Mouse (Mus musculus) heart, adult 18-20 months (tissue): ENCODE results near the gene Ccdc102a. TPM values are rescaled to one million over a fixed set of nuclear protein-coding genes. Genes with fewer than 3 reads are reported as not detected.

ENCODE experiments used
- DNase-seq, 2 experiments: peaks; one replicate each; pipeline ENCODE4 v3.0.0; 2021 to 2022; ENCODE audit warnings: mixed read lengths in 1 of 2
- total RNA-seq, 2 experiments: library from RNA; stranded (reverse); gene quantifications; 2 replicates each; pipeline ENCODE4 v1.2.3; 2021

The Ccdc102a gene
- total RNA-seq, 2 experiments from 2014 or later = 3.8 to 4.1 TPM

DNA sequence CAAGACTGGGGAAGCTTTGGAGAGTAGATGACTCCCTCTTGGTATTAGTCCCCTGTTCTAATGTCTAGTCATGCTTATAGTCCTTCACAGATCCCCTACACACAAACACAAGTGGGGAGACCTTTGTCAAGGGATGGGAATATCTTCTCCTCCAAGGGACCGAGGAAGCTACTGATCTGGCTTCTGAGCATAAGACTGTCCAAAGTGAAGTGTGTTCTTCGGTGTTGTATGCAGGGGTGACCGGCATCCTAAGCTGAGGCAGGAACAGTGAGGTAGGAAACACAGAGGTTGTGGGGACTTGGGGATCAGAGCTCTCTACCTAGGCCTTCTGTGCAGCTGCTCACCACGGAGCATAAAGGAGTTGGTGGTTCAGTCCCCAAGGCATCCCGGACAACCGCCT, 4.3 kb upstream of the Ccdc102a start:
- DNase-seq = no peak

DNA sequence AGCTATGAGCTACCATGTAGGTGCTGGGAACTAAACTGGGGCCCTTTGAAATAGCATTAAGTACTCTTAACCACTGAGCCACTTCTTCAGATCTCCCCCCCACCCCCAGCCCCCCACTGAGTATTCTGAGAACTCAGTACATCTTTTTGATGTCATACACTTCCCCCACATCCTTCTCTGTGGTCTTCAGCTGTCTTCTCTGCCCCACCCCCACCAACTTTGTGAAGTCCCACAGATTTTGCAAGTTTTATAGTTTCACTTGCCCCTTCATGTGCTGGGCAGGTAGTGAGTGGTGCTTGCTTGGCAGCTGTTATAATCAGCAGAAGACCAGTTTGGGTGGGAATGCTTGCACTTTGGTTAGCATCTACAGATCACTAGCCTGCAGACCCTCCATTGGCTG, 1.4 kb upstream of the Ccdc102a start:
- DNase-seq = no peak

DNA sequence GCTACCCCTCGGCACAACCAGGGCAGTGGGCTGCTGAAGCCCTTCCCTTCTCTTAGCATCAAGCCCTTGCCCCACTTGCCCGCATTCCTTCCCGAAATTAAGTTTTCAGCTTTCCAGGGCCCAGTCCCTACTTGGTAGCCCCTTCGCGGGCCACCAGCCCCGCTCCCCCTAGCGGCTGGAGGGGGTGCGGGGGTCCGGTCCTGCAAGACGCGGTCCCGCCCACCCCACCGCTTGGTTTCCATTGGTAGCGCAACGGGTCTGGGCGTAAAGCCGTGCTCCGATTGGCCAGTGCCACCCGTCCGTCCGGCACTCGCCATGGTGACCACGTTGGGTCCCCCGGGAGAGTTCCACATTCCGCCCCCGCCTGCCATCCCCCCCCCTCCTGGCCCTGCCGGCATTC, 546 bp downstream of the Ccdc102a start:
- DNase-seq = peak; percentile 96 to 98

DNA sequence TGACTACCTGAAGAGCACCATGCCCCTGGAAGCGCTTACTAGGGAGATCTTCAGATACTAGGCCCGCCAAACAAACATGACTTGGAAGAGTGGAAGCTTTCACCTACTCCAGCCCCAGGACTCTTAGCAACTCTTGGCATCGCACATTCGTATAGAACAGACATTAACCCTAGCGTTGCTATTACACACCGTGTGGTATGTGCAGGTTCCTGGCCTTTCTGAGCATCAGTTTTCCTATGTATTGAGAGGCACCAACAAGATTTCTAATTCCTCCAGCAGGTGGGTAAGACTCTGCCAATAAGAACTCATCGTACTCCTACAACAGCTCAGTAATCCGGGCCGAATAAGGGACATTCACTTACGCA, 956 bp downstream of the Ccdc102a start:
- DNase-seq = no peak

DNA sequence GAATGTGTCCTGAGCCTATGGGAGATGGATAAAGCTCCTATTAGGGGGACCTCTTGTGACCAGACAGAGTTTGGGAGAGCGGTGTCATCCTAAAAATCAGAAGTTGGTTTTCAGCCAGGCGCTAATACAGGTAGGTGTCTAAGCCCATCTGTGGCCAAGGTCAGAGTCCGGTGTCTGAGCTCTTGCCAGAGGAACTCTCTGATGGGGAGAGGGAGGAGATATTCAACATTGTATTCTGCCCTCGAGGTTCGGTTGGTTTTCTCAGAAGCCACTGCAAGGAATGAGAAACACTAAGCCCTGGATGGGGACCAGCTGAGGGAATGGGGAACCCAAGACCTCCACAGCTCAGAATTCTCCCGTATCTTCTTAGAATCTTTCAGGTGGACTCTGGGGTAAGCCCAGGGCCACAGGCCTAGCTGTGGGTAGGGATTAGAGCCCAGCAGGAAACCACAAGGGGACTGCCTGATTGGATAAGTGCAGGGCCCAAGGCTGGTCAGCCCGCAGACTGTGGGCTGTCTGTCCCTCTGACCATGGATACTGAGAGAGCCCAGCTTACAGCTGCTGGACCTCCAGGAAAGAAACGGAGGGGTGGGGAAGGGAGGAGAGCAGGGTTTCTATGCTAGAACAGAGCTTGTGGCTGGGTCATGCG, 1.5 kb downstream of the Ccdc102a start:
- no peak for DNase-seq

DNA sequence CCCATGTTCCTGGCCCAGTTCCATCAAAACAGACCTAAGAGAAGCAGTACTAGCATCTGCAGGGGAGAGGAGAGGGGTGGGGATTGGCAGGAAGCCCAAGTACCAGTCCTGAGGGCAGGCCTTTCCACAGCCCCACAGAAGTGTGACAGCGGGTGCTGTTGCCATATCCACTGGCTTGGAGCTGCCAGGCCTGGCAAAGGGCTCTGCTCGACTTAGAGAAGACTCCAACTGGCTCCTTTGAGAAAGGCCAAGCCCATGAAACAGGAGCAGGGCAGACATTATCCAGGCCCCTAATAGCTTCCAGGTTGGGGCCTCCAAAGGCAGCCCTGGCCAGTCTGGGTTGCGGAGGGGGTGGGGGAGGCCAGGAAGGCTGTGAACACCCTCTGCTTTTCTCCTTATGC, 3.2 kb downstream of the Ccdc102a start:
- no peak for DNase-seq

DNA sequence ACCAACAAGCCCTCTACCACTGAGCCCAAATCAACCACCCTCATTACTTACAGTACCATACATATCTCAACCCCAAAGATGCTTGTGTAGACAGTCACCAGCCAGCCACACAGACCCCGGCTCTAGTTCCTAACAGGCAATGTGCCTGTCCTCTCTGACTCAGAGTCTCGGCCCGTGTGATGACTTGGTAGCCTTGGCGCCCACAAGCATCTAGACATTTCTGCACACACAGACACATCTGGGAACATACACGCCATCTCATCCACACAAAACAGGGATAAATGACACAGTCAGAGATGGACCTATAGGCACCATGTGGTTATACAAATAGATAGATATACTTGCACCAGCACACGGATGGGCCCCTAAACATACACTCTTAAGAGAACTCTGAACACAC, 3.6 kb downstream of the Ccdc102a start:
- DNase-seq = no peak

DNA sequence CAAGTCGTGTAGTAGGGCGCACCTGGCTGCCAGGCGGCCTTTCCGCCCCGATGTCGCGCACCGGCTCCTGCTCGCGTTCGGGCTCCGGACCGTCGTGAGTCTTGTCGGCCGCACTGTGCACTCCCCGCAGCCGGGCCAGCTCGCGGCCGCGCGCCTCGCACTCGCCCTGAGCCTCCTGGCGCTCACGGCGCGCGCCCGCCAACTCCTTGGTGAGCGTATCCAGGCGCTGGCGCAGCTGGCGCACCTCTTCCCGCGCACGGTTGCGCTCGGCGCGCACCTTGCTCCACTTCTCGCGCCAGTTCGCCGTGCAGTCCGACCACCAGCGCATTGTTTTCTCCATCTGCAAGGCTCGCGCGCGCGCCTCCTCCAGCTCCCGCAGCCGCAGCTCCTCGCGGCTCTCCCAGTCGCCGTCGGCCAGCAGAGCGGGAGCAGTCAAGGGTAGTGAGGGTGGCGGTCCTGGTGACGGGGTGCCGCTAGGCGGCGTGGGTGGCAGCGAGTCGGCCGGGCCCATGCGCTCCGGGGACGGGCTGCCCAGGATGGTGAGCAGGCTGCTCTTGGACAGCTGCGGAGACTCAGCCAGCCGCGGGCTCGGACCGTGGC, 4.7 kb downstream of the Ccdc102a start:
- no peak for DNase-seq

DNA sequence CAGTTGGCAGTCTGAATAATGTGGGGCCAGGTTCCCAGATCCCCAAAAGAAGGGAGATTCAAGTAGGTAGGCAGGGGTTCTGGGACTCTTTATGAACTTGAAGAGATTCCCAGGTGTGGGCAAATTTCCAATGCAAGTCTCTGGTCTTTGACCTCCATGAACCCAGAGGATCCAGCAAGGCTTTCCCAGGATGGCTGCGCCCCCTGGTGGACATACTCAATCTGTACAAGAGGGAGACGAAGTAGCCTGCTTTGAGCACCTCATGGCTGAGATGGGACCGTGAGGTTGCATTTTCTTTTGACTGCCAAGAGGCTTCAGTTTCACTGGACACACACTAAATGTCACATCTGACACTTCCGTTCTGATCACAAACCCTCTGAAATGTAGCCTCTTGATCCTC, 9.1 kb downstream of the Ccdc102a start:
- DNase-seq = peak; percentile 87 to 93

DNA sequence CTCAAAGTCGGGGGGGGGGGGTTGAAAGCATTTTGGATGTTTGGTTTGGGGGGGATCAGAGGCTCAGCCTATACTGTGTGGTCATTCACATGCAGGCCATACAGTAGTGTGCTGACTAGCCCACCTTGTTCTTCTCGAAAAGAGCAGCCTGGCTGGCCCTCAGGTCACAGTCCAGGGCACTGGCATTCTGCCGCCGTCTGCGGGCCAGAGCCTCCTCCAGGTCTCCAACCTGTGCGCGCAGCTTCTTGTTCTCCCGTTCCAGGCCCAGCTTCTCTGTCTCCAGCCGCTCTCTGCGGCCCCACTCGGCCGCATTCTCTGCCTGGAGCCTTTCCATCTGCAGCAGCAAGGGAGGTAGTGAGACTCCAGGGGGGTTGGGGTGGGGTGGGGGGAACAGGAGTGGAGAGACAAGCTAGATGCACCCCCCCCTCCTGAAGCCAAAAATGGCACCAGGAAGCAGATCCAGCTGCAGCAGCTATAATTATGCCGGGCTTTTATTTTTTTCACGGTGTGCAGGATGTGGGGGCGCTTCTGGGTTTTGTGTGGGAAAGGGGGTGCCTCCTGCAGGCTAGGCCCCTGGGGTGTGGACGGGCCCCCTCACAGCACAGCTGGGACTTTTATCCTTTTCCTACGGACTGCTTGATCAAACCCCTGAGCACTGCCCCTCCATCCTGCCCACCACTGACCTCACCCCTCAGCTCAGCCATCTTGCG, 10.2 kb downstream of the Ccdc102a start:
- peak in 1 of 2 experiments; percentile 58 for DNase-seq

DNA sequence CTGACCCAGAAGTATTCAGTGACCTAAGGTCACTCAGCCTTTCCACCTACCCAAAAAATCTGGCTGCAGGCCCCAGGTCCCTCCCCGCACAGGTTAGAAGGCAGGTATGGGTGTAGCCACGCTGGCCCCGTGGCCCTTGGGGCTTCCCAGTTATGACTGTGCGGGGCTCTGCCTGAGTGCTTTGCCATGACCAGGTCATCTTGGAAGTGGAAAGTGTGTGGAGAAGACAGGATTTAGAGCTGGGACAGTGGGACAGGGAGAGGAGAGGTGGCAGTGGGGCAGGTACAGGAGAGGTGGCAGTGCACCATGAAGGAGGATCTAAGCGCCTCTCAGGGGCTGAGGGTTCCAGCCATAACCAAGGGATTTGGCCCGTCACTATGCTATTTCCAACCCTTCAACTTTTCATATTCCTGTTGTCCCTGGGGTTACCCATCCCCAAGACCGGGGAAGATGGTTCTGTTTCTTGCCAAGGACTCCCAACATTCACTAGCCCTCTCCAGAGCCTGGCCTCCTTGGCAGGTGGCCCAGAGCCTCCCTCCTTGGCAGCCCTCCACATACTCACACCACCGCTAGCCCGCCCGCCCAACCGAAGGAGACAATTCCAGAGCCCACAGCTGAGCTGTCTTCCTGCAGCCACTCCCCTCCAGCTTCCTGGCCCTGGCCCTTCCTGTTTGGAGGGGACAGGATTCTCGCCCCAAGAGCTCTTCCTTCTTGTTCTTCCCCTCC, 13.3 kb downstream of the Ccdc102a start:
- peak; percentile 91 to 94 for DNase-seq

DNA sequence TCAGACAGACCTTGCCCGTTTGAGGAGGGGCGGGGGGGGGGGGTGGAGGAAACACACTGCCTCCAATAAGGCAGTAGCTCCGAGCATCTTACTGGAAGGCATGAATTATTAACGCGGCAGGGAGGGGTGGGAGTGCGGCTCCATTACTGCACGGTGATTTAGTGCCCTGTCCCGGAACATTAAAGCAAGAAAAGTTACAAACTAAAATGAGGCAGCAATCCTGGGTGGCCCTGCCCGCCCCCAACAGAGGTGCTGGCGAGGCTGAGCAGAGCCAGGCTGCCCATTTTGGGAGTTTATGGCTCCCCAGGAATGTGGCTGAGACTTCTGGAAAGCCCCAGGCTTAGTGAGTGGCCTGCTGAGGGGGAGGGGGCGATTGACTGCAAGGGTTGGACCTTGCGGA, 14.2 kb downstream of the Ccdc102a start:
- DNase-seq = no peak

DNA sequence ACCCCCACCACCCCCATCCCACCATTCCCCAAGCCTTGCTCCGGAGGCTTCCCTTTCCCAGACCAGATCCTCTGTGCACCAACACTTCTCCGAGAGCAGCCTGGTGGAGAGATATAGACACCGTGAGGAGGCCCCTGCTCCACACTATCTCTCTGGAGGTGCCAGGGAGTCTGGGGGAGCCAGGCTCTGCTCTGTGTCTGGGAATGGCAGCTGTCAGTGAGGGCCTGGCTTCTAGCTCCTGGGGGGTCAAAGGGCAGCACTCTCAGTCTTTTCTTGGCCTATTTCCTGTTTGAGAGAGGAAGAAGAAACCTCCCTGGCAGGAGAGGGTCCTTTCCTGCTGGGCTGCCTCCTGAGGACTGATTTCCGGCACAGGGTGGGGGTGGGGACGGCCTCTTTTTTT, 16.9 kb downstream of the Ccdc102a start:
- no peak for DNase-seq

DNA sequence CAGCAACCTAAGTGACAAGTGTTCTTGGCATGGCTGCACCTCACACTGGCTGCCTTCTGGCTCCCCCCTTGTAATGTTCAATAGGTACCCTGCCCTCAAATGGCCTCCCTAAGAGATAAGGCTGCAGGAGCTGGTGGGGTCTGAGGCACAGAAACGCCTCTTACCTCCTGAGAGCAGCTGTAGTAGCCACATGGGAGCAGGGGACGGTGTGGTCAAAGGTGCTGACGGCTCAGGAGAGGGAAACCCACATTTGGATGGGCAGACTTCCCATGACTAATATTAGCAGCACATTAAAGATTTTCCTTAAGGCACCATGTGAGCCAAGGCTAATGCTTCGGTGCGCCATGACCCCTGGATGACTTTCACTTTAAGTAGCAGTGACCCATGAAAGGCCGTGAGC, 17.3 kb downstream of the Ccdc102a start:
- peak in 1 of 2 experiments; percentile 50 for DNase-seq

DNA sequence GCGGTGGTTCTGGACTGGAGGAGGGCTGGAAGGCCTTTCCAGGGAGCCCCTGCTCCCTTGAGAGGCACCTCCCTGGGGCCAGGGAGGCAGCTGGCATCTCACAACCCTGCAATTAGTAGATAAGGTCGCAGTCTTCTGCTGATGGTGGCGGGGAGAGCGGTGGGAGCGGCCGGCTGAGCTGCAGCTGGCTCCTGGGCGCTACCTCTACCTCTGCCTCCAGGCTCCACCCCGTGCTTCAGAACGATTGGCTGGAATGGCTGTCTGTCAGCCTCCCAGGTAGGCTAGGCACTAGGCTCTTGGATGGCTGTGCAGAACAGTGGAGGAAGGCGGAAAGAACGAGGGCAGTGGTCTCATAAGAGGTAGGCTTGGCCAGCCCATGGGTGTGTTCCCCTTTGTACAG, 18.6 kb downstream of the Ccdc102a start:
- DNase-seq = no peak

DNA sequence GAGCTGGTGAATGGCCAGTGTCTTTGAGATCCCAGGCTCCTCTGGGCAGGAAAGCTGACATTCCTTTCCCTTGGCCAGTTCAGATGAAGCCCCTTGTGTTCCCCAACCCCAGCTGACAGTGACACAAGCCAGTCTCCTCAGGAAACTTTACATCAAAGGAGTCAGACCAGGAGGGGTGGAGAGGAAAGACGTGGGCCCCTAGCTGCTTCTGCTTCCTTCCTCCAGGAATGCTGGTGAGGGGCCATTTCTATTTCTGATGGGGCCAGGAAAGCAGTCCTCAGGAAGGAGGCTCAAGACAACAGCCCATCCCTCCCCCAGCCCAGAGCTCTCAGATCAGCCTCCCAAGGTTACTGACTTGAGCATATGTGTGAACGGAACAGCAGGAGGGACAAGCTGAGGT, 25.0 kb downstream of the Ccdc102a start:
- no peak for DNase-seq

DNA sequence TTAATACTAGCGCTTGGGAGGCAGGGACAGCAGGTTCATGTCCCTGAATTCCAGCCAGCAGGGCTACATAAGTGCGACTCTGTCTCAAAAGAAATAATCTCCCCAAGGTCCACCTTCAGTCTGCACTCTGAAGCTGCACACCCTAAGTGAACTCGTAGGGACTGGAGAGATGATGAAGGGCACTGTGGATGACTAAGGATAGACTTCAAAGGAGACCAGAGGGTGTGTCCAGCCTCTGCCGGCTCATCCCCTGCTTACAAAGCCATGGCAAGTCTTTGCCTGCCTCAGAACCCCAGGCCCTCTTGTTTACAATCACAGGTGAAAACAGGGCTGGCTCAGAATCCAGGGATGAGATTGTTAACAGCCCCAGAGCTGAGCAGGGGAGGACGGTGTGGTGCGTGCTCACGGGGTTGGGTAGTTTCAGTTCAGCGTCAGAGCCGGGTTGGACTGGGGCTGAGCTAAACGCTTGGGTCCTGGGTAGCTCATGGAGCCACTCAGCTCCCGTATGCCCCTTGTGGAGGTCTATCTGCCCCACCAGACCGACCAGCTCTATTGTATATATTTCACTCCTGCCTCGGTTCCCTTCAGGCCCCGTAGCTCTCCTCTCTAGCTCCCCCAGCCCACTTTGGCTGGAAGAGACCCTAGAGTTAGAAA, 29.4 kb downstream of the Ccdc102a start:
- DNase-seq = no peak

DNA sequence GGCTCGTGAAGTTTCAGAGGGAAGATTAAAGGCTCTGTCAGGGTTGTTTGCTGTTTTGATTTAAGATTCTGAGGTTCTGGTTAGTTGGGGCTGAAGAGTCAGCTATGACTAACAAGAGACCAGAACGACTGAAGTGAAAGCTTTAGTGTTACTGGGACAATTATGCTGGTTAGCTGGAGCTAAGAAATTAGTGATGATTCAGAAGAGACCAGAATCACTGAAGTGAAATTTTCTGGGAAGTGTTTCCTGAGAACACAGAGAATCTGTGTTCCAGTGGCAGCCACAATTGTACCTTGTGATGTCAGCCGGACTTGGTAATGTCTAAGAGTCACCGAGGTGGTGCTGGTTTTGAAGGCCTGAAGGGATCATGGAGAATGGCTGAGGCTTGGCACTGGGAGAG, 37.2 kb downstream of the Ccdc102a start:
- no peak for DNase-seq

DNA sequence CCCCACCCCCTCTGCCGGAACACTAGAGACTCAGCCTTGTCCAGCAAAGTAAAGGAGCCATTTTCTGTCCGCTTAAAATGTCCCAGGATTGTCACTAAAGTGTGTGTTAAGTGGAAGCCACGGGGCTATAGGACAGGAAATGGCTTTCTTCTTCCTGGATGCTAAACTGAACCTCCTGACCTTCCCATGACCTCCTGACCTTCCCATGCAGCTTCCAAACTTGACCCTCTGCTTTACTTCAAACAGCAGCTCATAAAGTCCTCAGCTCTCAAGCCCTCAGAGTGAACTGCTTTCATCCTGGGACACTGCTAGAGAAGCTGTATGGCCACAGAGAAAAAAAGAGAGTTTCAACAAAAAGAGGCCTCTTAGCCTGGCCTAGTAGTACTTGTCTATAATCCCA, 41.1 kb downstream of the Ccdc102a start:
- no peak for DNase-seq

DNA sequence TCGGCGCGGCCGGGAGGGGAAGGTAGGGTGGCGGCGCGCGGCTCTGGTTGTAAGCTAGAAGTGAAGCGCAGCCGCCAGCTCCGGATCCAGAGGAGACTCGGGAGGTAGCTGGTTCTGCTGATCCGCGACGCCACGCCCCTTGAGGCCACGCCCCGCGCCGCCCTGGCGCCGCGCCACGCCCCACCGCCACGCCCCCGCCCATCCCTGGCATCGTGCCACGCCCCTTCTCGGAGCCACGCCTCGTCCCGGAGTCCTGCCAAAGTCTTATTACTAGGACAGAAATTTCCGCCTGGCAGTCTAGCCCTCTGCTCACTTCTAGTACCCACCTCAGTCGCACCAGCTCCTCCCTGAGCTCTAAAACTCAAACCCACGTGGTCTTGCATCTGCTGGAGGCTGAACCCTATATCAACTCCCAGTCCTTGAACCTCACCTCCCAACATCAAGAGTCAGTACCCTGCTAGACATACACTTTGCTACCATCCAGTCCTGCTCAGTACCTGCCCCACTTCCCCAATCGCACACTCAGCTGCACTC, 41.6 kb downstream of the Ccdc102a start, which contains the start of gene Dok4:
Gene Dok4 (minus strand): TSS at position 134 of the 534 bp plus-strand sequence.
- DNase-seq = peak; percentile 92 to 94

DNA sequence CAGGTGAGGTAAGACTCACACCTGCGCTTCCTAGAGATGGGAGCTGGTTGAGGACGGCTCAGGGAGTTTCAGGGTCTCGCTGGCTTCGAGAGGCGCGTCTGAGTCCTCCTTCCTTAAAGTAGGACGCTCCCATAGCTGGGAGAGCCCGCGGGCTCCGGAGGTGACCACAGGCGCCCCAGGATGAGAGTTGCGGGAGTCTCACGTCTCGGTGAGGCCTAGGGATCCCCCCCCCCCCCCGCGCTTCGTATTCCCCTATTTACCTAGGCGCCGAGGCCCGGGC, 42.1 kb downstream of the Ccdc102a start:
- DNase-seq = no peak

DNA sequence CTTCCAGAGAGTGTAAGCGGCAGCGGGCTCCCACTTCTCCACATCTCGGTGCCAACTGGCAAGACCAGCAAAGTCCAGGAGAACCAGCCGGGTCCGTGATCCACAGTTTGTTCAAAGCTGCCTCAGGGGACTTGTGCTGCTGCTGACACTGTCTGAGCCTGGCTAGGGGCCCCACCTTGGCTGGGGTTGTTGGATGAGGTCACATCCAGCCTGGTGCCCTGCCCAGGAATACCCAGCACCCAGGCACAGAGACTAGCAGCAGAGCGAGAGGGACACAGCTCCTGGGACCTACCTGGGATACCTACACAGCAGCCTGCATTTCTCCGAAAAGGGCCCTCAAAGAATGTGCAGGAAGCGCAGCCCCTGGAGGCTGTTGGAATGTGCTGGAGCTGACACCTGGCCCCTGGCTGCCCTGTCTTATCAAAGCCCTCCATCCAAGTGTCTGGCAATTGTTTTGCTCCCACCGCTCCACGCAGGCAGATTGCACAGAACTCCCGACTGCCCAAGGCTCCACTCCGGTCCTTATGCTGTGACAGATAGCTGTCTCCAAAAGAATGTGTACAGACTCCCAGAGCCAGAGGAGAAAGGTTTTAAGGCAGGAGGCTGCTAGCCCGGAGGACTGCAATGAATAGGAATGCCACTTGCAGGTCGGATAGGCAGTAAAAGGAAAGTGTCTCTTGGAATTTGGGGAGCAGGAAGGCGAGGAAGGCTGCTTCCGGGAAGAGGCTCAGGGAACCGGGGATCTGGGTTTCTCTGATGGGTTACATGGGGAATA, 42.6 kb downstream of the Ccdc102a start:
- DNase-seq = peak; percentile 42 to 54
